Mouse (Mus musculus) embryonic facial prominence, embryonic 11.5 days (tissue): ENCODE results near the gene Ly6g6e. TPM values are rescaled to one million over a fixed set of nuclear protein-coding genes. Genes with fewer than 3 reads are reported as not detected.
A peak's percentile ranks its signal among the peaks of the same experiment; 100 is the strongest.

Source experiments
- ATAC-seq: fragments of 200-750 bp; cut with Nextera tagmentation; replicated peaks from 2 replicates; pipeline ENCODE4 v1.8.0; 2017; ENCODE audit warnings: low read depth; ENCODE audit not compliant: insufficient number of reproducible peaks, low FRiP score, low TSS enrichment
- DNase-seq: peaks from one replicate; pipeline ENCODE4 v3.0.0-alpha.2; 2015; ENCODE audit warnings: low spot score
- H3K27ac ChIP-seq: fragments of 300-500 bp; sonication (generic); replicated peaks from 2 replicates; pipeline ENCODE4 v1.5.1; 2014; ENCODE audit warnings: mild to moderate bottlenecking, low read depth, low read length, control low read depth
- H3K27me3 ChIP-seq: fragments of 300-500 bp; sonication (generic); 2 replicates; pipeline ENCODE4 v1.6.1; 2014; ENCODE audit warnings: mild to moderate bottlenecking, low read length, moderate library complexity, mixed read lengths; ENCODE audit not compliant: control insufficient read depth, insufficient read depth
- H3K36me3 ChIP-seq: fragments of 300-500 bp; sonication (generic); replicated peaks from 2 replicates; pipeline ENCODE4 v1.6.1; 2014; ENCODE audit warnings: low read depth, mild to moderate bottlenecking, low read length, moderate library complexity, mixed read lengths; ENCODE audit not compliant: control insufficient read depth, insufficient read depth
- H3K4me1 ChIP-seq: fragments of 300-500 bp; sonication (generic); 2 replicates; pipeline ENCODE4 v1.6.1; 2014; ENCODE audit warnings: low read length, mixed read lengths; ENCODE audit not compliant: control insufficient read depth, insufficient read depth
- H3K4me2 ChIP-seq: fragments of 300-500 bp; sonication (generic); 2 replicates; pipeline ENCODE4 v1.6.1; 2014; ENCODE audit warnings: low read depth, mild to moderate bottlenecking, control low read depth, low read length, moderate library complexity
- H3K4me3 ChIP-seq: fragments of 300-500 bp; sonication (generic); 2 replicates; pipeline ENCODE4 v1.5.1; 2014; ENCODE audit warnings: low read depth, low read length, control low read depth
- H3K9ac ChIP-seq: fragments of 300-500 bp; sonication (generic); replicated peaks from 2 replicates; pipeline ENCODE4 v1.6.1; 2014; ENCODE audit warnings: mild to moderate bottlenecking, control low read depth, low read length
- H3K9me3 ChIP-seq: fragments of 300-500 bp; sonication (generic); replicated peaks from 2 replicates; pipeline ENCODE4 v1.6.1; 2016; ENCODE audit warnings: mild to moderate bottlenecking, low read length, inconsistent platforms, mixed read lengths; ENCODE audit not compliant: control insufficient read depth
- WGBS: fragments of 180-500 bp; shearing (Covaris S2); extraction: QIAGEN DNeasy Blood & Tissue Kit; methylation state at CpG from one replicate; pipeline ENCODE4 v1.1.7; 2014; 5-methylcytosine and 5-hydroxymethylcytosine counted together
- polyA plus RNA-seq: library from polyadenylated mRNA; unstranded; fragments of >200 nt; fragmentation: Nextera tagmentation; extraction: Ambion mirVana; gene quantifications from 2 replicates; pipeline ENCODE4 v1.2.1, GENCODE M21; 2014

The Ly6g6e gene
- polyA plus RNA-seq: 0.66 and 1.1 TPM in 2 replicates

GRCm38 (mm10) chr17:35076507-35077176 lies at the start of gene Ly6g6e:
TSS of gene Ly6g6e (plus strand) at chr17:35076902.
- H3K4me2 ChIP-seq: peak within 1 kb of the TSS; percentile 7; the same call in 1 of the 2 replicates
- H3K27ac ChIP-seq: no peak within 1 kb of the TSS
- peaks cover 9% of the 10 kb centered on the region for H3K4me1 ChIP-seq
- no peaks in the 10 kb centered on the region for H3K36me3 ChIP-seq
- no peaks in the 10 kb centered on the region for H3K27me3 ChIP-seq
- ATAC-seq (no peak), DNase-seq (peak; percentile 43)
- H3K9ac ChIP-seq: peak within 1 kb of the TSS; percentile 26
- WGBS: 15% methylated on average over 10 of the region's 10 CpGs
- no peaks in the 10 kb centered on the region for H3K9me3 ChIP-seq
- H3K4me3 ChIP-seq: no peak within 1 kb of the TSS

- Histone ChIP-seq H3K27ac (peak within 1 kb of the TSS; percentile 38; the same call in 1 of the 2 replicates), H3K27me3 (no peaks in the 10 kb centered on the region), H3K9ac (peak within 1 kb of the TSS; percentile 51), H3K4me2 (peak within 1 kb of the TSS; percentile 25; the same call in 1 of the 2 replicates), H3K9me3 (no peaks in the 10 kb centered on the region), H3K36me3 (no peaks in the 10 kb centered on the region), H3K4me1 (peaks cover 3% of the 10 kb centered on the region), H3K4me3 (peak within 1 kb of the TSS; percentile 12; the same call in 1 of the 2 replicates)
- 37% methylated on average over 13 of the region's 13 CpGs for WGBS
- DNase-seq (peak; percentile 38), ATAC-seq (0 out of 2 replicates have a peak, but pooled peaks have one; percentile 45)
Measured at GRCm38 (mm10) chr17:35027277-35028068, 49.2 kb upstream of the Ly6g6e start, which contains the start of gene Sapcd1. TSS of gene Sapcd1 (minus strand) at chr17:35028016.

- no peaks in the 10 kb centered on the region for H3K27me3 ChIP-seq
- H3K4me2 ChIP-seq: no peak overlapping the region
- H3K9me3 ChIP-seq: no peaks in the 10 kb centered on the region
- H3K36me3 ChIP-seq: no peaks in the 10 kb centered on the region
- peaks cover 3% of the 10 kb centered on the region for H3K4me1 ChIP-seq
- no peak overlapping the region for H3K9ac ChIP-seq
- ATAC-seq (no peak), DNase-seq (no peak)
- H3K27ac ChIP-seq: no peak overlapping the region
- 73% methylated on average over 2 of the region's 2 CpGs for WGBS
- no peak overlapping the region for H3K4me3 ChIP-seq
Measured at GRCm38 (mm10) chr17:35028315-35028714, 48.4 kb upstream of the Ly6g6e start.

GRCm38 (mm10) chr17:35029691-35030532 lies 46.8 kb upstream of the Ly6g6e start:
- Histone ChIP-seq H3K36me3 (no peaks in the 10 kb centered on the region), H3K9me3 (no peaks in the 10 kb centered on the region), H3K4me3 (no peak overlapping the region), H3K27me3 (no peaks in the 10 kb centered on the region), H3K4me2 (no peak overlapping the region), H3K27ac (no peak overlapping the region), H3K9ac (peak overlapping the region; percentile 13; the same call in 1 of the 2 replicates), H3K4me1 (peaks cover 3% of the 10 kb centered on the region)
- WGBS: 27% methylated on average over 19 of the region's 19 CpGs
- no peak for ATAC-seq
- peak; percentile 56 for DNase-seq

GRCm38 (mm10) chr17:35031272-35031671 lies 45.4 kb upstream of the Ly6g6e start:
- ATAC-seq (no peak), DNase-seq (no peak)
- Histone ChIP-seq H3K36me3 (no peaks in the 10 kb centered on the region), H3K4me3 (no peak overlapping the region), H3K9ac (no peak overlapping the region), H3K9me3 (no peaks in the 10 kb centered on the region), H3K27ac (no peak overlapping the region), H3K4me1 (peaks cover 3% of the 10 kb centered on the region), H3K27me3 (no peaks in the 10 kb centered on the region), H3K4me2 (no peak overlapping the region)
- 94% methylated on average over 11 of the region's 11 CpGs for WGBS

GRCm38 (mm10) chr17:35031880-35032279 lies 44.8 kb upstream of the Ly6g6e start:
- ATAC-seq (no peak), DNase-seq (no peak)
- H3K4me1 ChIP-seq: peaks cover 3% of the 10 kb centered on the region
- WGBS: 75% methylated on average over 7 of the region's 7 CpGs
- H3K9me3 ChIP-seq: no peaks in the 10 kb centered on the region
- H3K27ac ChIP-seq: no peak overlapping the region
- H3K36me3 ChIP-seq: no peaks in the 10 kb centered on the region
- no peak overlapping the region for H3K4me2 ChIP-seq
- no peak overlapping the region for H3K9ac ChIP-seq
- no peak overlapping the region for H3K4me3 ChIP-seq
- H3K27me3 ChIP-seq: no peaks in the 10 kb centered on the region

GRCm38 (mm10) chr17:35032323-35032870 lies 44.3 kb upstream of the Ly6g6e start:
- H3K4me1 ChIP-seq: peaks cover 3% of the 10 kb centered on the region
- H3K4me3 ChIP-seq: no peak overlapping the region
- no peaks in the 10 kb centered on the region for H3K27me3 ChIP-seq
- no peak overlapping the region for H3K4me2 ChIP-seq
- no peak overlapping the region for H3K27ac ChIP-seq
- no peak overlapping the region for H3K9ac ChIP-seq
- DNase-seq (no peak), ATAC-seq (no peak)
- no peaks in the 10 kb centered on the region for H3K9me3 ChIP-seq
- 69% methylated on average over 8 of the region's 8 CpGs for WGBS
- H3K36me3 ChIP-seq: no peaks in the 10 kb centered on the region
